Mouse (Mus musculus): ENCODE measurements around the gene Neurl3. TPM values are rescaled to one million over a fixed set of nuclear protein-coding genes. Genes with fewer than 3 reads are reported as not detected.

Gene Neurl3
- total and polyA plus RNA-seq, 2 experiments, result 3.3 to 5.3 TPM

- no peak overlapping the region for H3K4me3 ChIP-seq (ENCODE audit: insufficient read depth, low read depth, low read length)
- H3K79me2 ChIP-seq (ENCODE audit: control insufficient read depth, insufficient read depth, low read length), result no peaks in the 10 kb centered on the region; the same call in 1 of the 2 replicates
- TF ChIP-seq CTCF (IDR thresholded peaks at IDR 0.05; ENCODE audit: low read depth, low read length), result no peak
- no peak for TF ChIP-seq POLR2A (IDR thresholded peaks at IDR 0.05; ENCODE audit: extremely low read depth, insufficient read depth, low read length)
- 91% methylated on average over 11 of the region's 11 CpGs for WGBS
- H3K9ac ChIP-seq (ENCODE audit: low read depth, low read length), result no peak overlapping the region
- DNase-seq (ENCODE audit: extremely low read depth, low read depth, low spot score), result no peak
- H3K27me3 ChIP-seq (ENCODE audit: control insufficient read depth, insufficient read depth, low read length), result no peaks in the 10 kb centered on the region
- H3K4me1 ChIP-seq (ENCODE audit: control insufficient read depth, insufficient read depth, low read length), result no peaks in the 10 kb centered on the region
- H3K36me3 ChIP-seq (ENCODE audit: control insufficient read depth, insufficient read depth, low read length), result no peaks in the 10 kb centered on the region
- no peak overlapping the region for H3K27ac ChIP-seq (replicated peaks; ENCODE audit: insufficient read depth, low read depth, low read length)
Observed at GRCm38 (mm10) chr1:36314959-36315775, 40.7 kb upstream of the Neurl3 start.

GRCm38 (mm10) chr1:36309498-36309901 is 35.0 kb upstream of the Neurl3 start:
- TF ChIP-seq CTCF (IDR thresholded peaks at IDR 0.05; ENCODE audit: low read depth, low read length) (no peak), POLR2A (IDR thresholded peaks at IDR 0.05; ENCODE audit: extremely low read depth, insufficient read depth, low read length) (no peak)
- H3K4me1 ChIP-seq (ENCODE audit: control insufficient read depth, insufficient read depth, low read length), result peaks cover 4% of the 10 kb centered on the region; the same call in 1 of the 2 replicates
- H3K79me2 ChIP-seq (ENCODE audit: control insufficient read depth, insufficient read depth, low read length), result no peaks in the 10 kb centered on the region; the same call in 1 of the 2 replicates
- 65% methylated on average over 3 of the region's 3 CpGs for WGBS
- no peak overlapping the region for H3K27ac ChIP-seq (replicated peaks; ENCODE audit: insufficient read depth, low read depth, low read length)
- H3K4me3 ChIP-seq (ENCODE audit: insufficient read depth, low read depth, low read length), result no peak overlapping the region
- DNase-seq (ENCODE audit: extremely low read depth, low read depth, low spot score), result no peak
- H3K27me3 ChIP-seq (ENCODE audit: control insufficient read depth, insufficient read depth, low read length), result no peaks in the 10 kb centered on the region
- H3K36me3 ChIP-seq (ENCODE audit: control insufficient read depth, insufficient read depth, low read length), result no peaks in the 10 kb centered on the region
- no peak overlapping the region for H3K9ac ChIP-seq (ENCODE audit: low read depth, low read length)

GRCm38 (mm10) chr1:36308966-36309475 is 34.5 kb upstream of the Neurl3 start:
- WGBS, result 85% methylated on average over 9 of the region's 9 CpGs
- no peak for DNase-seq (ENCODE audit: extremely low read depth, low read depth, low spot score)
- H3K9ac ChIP-seq (ENCODE audit: low read depth, low read length), result no peak overlapping the region
- H3K4me3 ChIP-seq (ENCODE audit: insufficient read depth, low read depth, low read length), result no peak overlapping the region
- H3K79me2 ChIP-seq (ENCODE audit: control insufficient read depth, insufficient read depth, low read length), result no peaks in the 10 kb centered on the region; the same call in 1 of the 2 replicates
- no peak for TF ChIP-seq POLR2A (IDR thresholded peaks at IDR 0.05; ENCODE audit: extremely low read depth, insufficient read depth, low read length)
- TF ChIP-seq CTCF (IDR thresholded peaks at IDR 0.05; ENCODE audit: low read depth, low read length), result no peak
- no peaks in the 10 kb centered on the region for H3K36me3 ChIP-seq (ENCODE audit: control insufficient read depth, insufficient read depth, low read length)
- no peaks in the 10 kb centered on the region for H3K27me3 ChIP-seq (ENCODE audit: control insufficient read depth, insufficient read depth, low read length)
- H3K27ac ChIP-seq (replicated peaks; ENCODE audit: insufficient read depth, low read depth, low read length), result no peak overlapping the region
- H3K4me1 ChIP-seq (ENCODE audit: control insufficient read depth, insufficient read depth, low read length), result peaks cover 4% of the 10 kb centered on the region; the same call in 1 of the 2 replicates

GRCm38 (mm10) chr1:36308451-36308901 is 34.0 kb upstream of the Neurl3 start:
- DNase-seq (ENCODE audit: extremely low read depth, low read depth, low spot score), result peak; percentile 38
- WGBS, result 20% methylated on average over 12 of the region's 12 CpGs
- H3K27me3 ChIP-seq (ENCODE audit: control insufficient read depth, insufficient read depth, low read length), result no peaks in the 10 kb centered on the region
- TF ChIP-seq CTCF (IDR thresholded peaks at IDR 0.05; ENCODE audit: low read depth, low read length) (no peak), POLR2A (IDR thresholded peaks at IDR 0.05; ENCODE audit: extremely low read depth, insufficient read depth, low read length) (no peak)
- H3K4me3 ChIP-seq (ENCODE audit: insufficient read depth, low read depth, low read length), result peak overlapping the region; percentile 90
- H3K9ac ChIP-seq (ENCODE audit: low read depth, low read length), result peak overlapping the region; percentile 92; the same call in 1 of the 2 replicates
- H3K4me1 ChIP-seq (ENCODE audit: control insufficient read depth, insufficient read depth, low read length), result peaks cover 4% of the 10 kb centered on the region; the same call in 1 of the 2 replicates
- H3K27ac ChIP-seq (replicated peaks; ENCODE audit: insufficient read depth, low read depth, low read length), result no peak overlapping the region
- H3K36me3 ChIP-seq (ENCODE audit: control insufficient read depth, insufficient read depth, low read length), result no peaks in the 10 kb centered on the region
- H3K79me2 ChIP-seq (ENCODE audit: control insufficient read depth, insufficient read depth, low read length), result no peaks in the 10 kb centered on the region; the same call in 1 of the 2 replicates

- H3K79me2 ChIP-seq (ENCODE audit: control insufficient read depth, insufficient read depth, low read length), result no peaks in the 10 kb centered on the region; the same call in 1 of the 2 replicates
- H3K9ac ChIP-seq (ENCODE audit: low read depth, low read length), result peak within 1 kb of the TSS; percentile 92
- no peaks in the 10 kb centered on the region for H3K27me3 ChIP-seq (ENCODE audit: control insufficient read depth, insufficient read depth, low read length)
- H3K4me3 ChIP-seq (ENCODE audit: insufficient read depth, low read depth, low read length), result peak within 1 kb of the TSS; percentile 90
- no peaks in the 10 kb centered on the region for H3K36me3 ChIP-seq (ENCODE audit: control insufficient read depth, insufficient read depth, low read length)
- DNase-seq (ENCODE audit: extremely low read depth, low read depth, low spot score), result peak; percentile 65
- WGBS, result under 1% methylated on average over 65 of the region's 65 CpGs
- peaks cover 5% of the 10 kb centered on the region for H3K4me1 ChIP-seq (ENCODE audit: control insufficient read depth, insufficient read depth, low read length)
- H3K27ac ChIP-seq (replicated peaks; ENCODE audit: insufficient read depth, low read depth, low read length), result peak within 1 kb of the TSS; percentile 67
- TF ChIP-seq CTCF (IDR thresholded peaks at IDR 0.05; ENCODE audit: low read depth, low read length) (no peak), POLR2A (IDR thresholded peaks at IDR 0.05; ENCODE audit: extremely low read depth, insufficient read depth, low read length) (peak; percentile 100)
Observed at GRCm38 (mm10) chr1:36307495-36308280, 33.2 kb upstream of the Neurl3 start, which contains the start of gene Arid5a. Gene Arid5a, plus strand, starts transcription at chr1:36307733.
